Mouse (Mus musculus) brain, embryonic 14.5 days (tissue): ENCODE results near the gene Plac9a.

Source experiments
- CTCF ChIP-seq: fragments of 200-500 bp; IDR thresholded peaks from 2 replicates; pipeline ENCODE4 v1.5.1; 2012; ENCODE audit warnings: inconsistent platforms, mild to moderate bottlenecking, moderate library complexity, borderline replicate concordance; ENCODE audit not compliant: insufficient read depth, insufficient read length; ENCODE audit errors: extremely low read depth
- POLR2A ChIP-seq: fragments of 200-500 bp; IDR thresholded peaks from 2 replicates; pipeline ENCODE4 v1.6.1; 2012; ENCODE audit warnings: mild to moderate bottlenecking, inconsistent platforms, borderline replicate concordance; ENCODE audit not compliant: poor library complexity, insufficient read depth, insufficient read length, severe bottlenecking; ENCODE audit errors: extremely low read depth

DNA sequence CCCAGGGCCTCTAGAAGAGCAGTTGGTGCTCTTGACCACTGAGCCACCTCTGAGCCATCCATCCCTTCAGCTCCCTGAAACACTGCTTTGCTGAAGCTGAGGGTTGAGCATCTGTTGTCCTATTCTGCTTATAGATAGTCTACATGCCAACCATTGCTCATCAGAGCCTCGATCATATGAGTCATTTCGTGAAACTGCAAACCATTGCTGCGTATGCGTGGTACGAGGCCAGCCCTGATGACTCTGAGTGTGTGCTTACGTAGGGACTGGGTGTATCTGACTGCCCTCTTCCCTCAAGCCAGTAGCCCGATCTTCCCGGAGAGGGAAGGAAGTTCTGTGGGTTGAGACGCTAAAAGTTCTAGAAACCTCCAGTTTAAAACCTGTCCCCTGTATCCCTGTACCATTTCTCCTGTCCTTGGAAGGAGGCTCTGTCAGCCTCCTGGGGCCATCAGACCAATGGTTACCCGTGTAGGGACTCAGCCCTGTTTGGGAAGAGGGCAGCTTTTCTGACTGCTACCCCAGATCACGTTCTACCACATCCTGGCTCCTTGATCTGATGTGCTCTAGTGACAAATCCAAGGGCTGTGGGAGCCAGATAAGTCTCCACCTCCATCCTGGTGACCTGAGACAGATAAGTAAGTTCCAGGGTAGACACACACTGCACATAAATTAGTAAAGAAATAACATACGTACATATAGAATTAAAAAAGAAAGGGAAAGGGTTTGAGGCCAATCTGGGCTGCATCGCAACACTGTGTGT is 40.9 kb downstream of the Plac9a start:
- TF ChIP-seq POLR2A (no peak), CTCF (no peak)
